Mouse (Mus musculus): ENCODE results near the gene Cd164. TPM values are rescaled to one million over a fixed set of nuclear protein-coding genes. Genes with fewer than 3 reads are reported as not detected.

Cd164 gene
- total RNA-seq, 4 experiments from 2014 or later: 71.8 to 75.3 (median 74.1) TPM

Other genes with a start within 250 kb of the Cd164 start
- gene Fig4, start 216.2 kb upstream of the Cd164 start, total RNA-seq (2022): 10 to 100 TPM; 28.3 to 31.4 (median 30.0) TPM
- gene Ak9, start 215.4 kb upstream of the Cd164 start, total RNA-seq (2022): under 1 TPM; 0.07 to 0.28 (median 0.10) TPM
- gene Zbtb24, start 69.0 kb upstream of the Cd164 start, total RNA-seq (2022): 10 to 100 TPM; 18.1 to 22.1 (median 20.1) TPM
- gene Mical1, start 43.1 kb upstream of the Cd164 start, total RNA-seq (2022): 10 to 100 TPM; 18.1 to 23.4 (median 21.1) TPM
- gene Smpd2, start 29.0 kb upstream of the Cd164 start, total RNA-seq (2022): 10 to 100 TPM; 12.8 to 19.8 (median 15.3) TPM
- 1 to 10 TPM; 5.4 to 8.0 (median 6.6) TPM for gene Ppil6, start 29.0 kb upstream of the Cd164 start, total RNA-seq (2022)
- gene Ccdc162, start 197.2 kb downstream of the Cd164 start, total RNA-seq (2022): 1 to 10 TPM in 2 of 4 experiments, under 1 TPM in 2; 0.77 to 1.6 (median 1.1) TPM

Data from left cerebral cortex, adult 8-10 months (tissue).